Mouse (Mus musculus) forebrain, postnatal 0 days (tissue): ENCODE results near the gene Aebp2. TPM values are rescaled to one million over a fixed set of nuclear protein-coding genes. Genes with fewer than 3 reads are reported as not detected.

Experiments used
- ATAC-seq: fragments of 200-750 bp; cut with Nextera tagmentation; 2 replicates; pipeline ENCODE4 v1.8.0; 2017; ENCODE audit warnings: mild to moderate bottlenecking, moderate library complexity
- DNase-seq: peaks from one replicate; pipeline ENCODE4 v3.0.0-alpha.2; 2015
- H3K27ac ChIP-seq: fragments of 300-500 bp; sonication (generic); 2 replicates; pipeline ENCODE4 v1.5.1; 2014; ENCODE audit warnings: low read depth, mild to moderate bottlenecking, antibody characterized with exemption, low read length, moderate library complexity, mixed read lengths
- H3K27me3 ChIP-seq: fragments of 300-500 bp; sonication (generic); 2 replicates; pipeline ENCODE4 v1.6.1; 2014; ENCODE audit warnings: mild to moderate bottlenecking, low read length, mixed read lengths; ENCODE audit not compliant: insufficient read depth
- H3K36me3 ChIP-seq: fragments of 300-500 bp; sonication (generic); 2 replicates; pipeline ENCODE4 v1.6.1; 2014; ENCODE audit warnings: mild to moderate bottlenecking, moderate library complexity; ENCODE audit not compliant: insufficient read depth
- H3K4me1 ChIP-seq: fragments of 300-500 bp; sonication (generic); 2 replicates; pipeline ENCODE4 v1.6.1; 2014; ENCODE audit warnings: antibody characterized with exemption; ENCODE audit not compliant: insufficient read depth
- H3K4me2 ChIP-seq: fragments of 300-500 bp; sonication (generic); 2 replicates; pipeline ENCODE4 v1.6.1; 2014; ENCODE audit warnings: low read depth, mild to moderate bottlenecking, moderate library complexity
- H3K4me3 ChIP-seq: fragments of 300-500 bp; sonication (generic); 2 replicates; pipeline ENCODE4 v1.5.1; 2014; ENCODE audit warnings: low read depth, low read length, mixed read lengths
- H3K9ac ChIP-seq: fragments of 300-500 bp; sonication (generic); 2 replicates; pipeline ENCODE4 v1.6.1; 2014; ENCODE audit warnings: mild to moderate bottlenecking
- H3K9me3 ChIP-seq: fragments of 300-500 bp; sonication (generic); 2 replicates; pipeline ENCODE4 v1.6.1; 2016; ENCODE audit warnings: low read length
- CTCF ChIP-seq: sonication (generic); IDR thresholded peaks from 2 replicates; pipeline ENCODE4 v1.5.1; 2016; ENCODE audit warnings: antibody characterized with exemption, control low read depth, low read depth
- WGBS: fragments of 180-500 bp; shearing (Covaris S2); extraction: QIAGEN DNeasy Blood & Tissue Kit; methylation state at CpG from one replicate; pipeline ENCODE4 v1.1.7; 2014; 5-methylcytosine and 5-hydroxymethylcytosine counted together
- polyA plus RNA-seq: library from polyadenylated mRNA; unstranded; fragments of >200 nt; fragmentation: Nextera tagmentation; extraction: Ambion mirVana; gene quantifications from 2 replicates; pipeline ENCODE4 v1.2.1, GENCODE M21; 2015
- total RNA-seq: library from RNA; depleted of rRNA; stranded (reverse); fragments of >200 nt; gene quantifications from 2 replicates; pipeline ENCODE4 v1.2.3, GENCODE M21; 2014; rRNA removed

Gene Aebp2
- total and polyA plus RNA-seq, 2 experiments from 2014 or later: 4.0 to 34.6 TPM

DNA sequence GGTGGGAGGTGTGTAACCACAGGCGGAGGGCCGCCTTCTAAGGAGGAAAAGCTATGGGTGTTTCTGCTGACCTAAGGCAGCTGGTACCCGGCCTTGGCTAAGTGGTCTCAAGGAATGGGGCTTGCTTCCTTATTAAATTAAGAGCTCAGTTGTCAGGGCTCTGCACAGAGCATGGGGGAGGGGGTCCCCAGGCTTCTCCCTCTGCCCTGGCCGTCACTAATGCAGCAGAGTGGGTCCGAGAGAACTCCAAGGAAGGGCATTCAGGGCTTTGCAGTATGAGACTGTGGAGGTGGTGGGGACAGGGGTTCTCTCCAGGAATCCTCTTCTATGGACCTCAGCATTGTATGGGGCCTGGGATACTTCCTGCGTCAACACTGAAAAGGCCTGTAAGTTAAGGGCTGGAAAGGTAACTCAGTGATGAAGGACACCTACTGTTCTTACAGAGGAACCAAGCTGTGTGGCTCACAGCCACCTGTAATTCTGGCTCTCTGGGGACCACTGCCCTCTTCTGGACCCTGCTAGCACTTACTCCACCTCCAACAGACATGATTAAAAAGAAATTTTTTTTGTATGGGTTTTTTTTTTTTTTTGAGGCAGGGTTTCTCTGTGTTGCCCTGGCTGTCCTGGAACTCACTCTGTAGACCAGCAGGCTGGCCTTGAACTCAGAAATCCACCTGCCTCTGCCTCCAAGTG is 87.1 kb downstream of the Aebp2 start:
- Histone ChIP-seq H3K27me3 (no peaks in the 10 kb centered on the region), H3K4me3 (no peak overlapping the region), H3K27ac (no peak overlapping the region), H3K36me3 (no peaks in the 10 kb centered on the region), H3K9me3 (no peaks in the 10 kb centered on the region), H3K4me2 (no peak overlapping the region), H3K4me1 (no peaks in the 10 kb centered on the region), H3K9ac (no peak overlapping the region)
- WGBS: 70% methylated on average over 6 of the region's 6 CpGs
- TF ChIP-seq CTCF: peak; percentile 47
- ATAC-seq (0 out of 2 replicates have a peak, but pooled peaks have one; percentile 36), DNase-seq (no peak)

DNA sequence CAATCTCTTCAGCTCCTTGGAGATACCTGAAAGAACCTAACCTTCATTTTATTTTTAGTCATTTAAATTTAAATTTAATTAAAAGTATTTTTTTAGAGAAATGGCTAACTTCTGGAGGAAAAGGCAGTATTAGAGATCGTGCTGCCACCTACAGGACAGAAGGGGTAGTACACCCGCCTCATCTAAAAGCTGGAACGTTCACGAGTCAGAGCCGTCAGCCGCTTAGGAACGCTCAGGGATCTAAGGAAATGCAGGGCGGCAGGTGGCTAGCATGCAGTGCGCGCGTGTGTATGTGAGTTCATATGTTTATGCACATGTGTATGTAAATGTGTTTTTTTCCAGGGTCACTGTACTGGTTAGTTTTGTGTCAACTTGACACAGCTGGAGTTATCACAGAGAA is 90.3 kb downstream of the Aebp2 start:
- WGBS: 6% methylated on average over 11 of the region's 11 CpGs
- no peaks in the 10 kb centered on the region for H3K9me3 ChIP-seq
- peak; percentile 54; the same call in 1 of the 2 replicates for ATAC-seq
- no peak overlapping the region for H3K27ac ChIP-seq
- no peak overlapping the region for H3K9ac ChIP-seq
- no peaks in the 10 kb centered on the region for H3K4me1 ChIP-seq
- peak; percentile 88 for DNase-seq
- H3K36me3 ChIP-seq: no peaks in the 10 kb centered on the region
- peak; percentile 89 for TF ChIP-seq CTCF
- H3K27me3 ChIP-seq: no peaks in the 10 kb centered on the region
- H3K4me2 ChIP-seq: no peak overlapping the region
- H3K4me3 ChIP-seq: no peak overlapping the region

DNA sequence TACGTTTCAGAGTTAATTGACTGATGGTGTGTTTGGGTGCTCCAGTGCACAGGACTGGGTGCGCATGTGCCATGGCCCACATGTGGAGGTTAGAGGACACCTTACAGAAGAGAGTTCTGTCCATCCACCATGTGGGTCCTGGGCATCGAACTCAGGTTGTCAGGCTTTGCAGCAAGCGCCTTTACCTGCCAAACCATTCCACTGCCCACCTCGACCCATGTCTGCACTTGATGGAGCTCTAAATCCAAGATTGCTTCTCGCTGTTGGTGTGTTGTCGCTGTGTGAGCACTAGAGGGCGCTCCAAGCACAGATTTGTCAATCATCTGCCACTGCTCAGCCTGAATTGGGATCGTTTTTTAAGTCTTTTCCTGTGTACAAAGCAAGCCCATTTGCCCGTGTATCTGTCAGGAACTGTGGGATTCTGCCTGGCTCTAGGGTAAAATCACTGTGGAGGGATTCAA is 92.5 kb downstream of the Aebp2 start:
- DNase-seq: peak; percentile 91
- H3K27ac ChIP-seq: no peak overlapping the region
- no peaks in the 10 kb centered on the region for H3K4me1 ChIP-seq
- no peak overlapping the region for H3K9ac ChIP-seq
- H3K9me3 ChIP-seq: no peaks in the 10 kb centered on the region
- no peaks in the 10 kb centered on the region for H3K27me3 ChIP-seq
- no peak overlapping the region for H3K4me3 ChIP-seq
- H3K4me2 ChIP-seq: no peak overlapping the region
- peak; percentile 98 for TF ChIP-seq CTCF
- whole genome bisulfite sequencing: 22% methylated on average over 10 of the region's 10 CpGs
- H3K36me3 ChIP-seq: no peaks in the 10 kb centered on the region
- ATAC-seq: peak; percentile 77

DNA sequence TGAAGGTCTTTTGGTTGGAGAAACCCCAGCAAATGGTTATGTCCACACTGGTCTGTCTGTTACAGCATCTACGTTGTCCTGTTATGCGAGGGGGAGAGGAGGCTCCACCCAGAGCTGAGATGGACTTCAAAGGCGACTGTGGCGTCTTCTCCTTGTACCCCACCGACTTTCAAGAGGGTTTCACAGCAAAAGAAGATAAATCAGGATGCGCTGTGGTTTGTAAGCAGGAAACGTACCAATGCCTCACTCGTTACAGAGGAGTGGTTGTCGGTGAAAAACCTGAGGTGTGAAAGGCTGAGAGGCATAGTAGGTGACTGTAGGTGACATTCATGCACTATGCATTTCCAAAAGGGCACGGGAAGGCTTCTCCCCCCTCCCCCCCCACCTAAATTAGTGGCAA is 99.6 kb downstream of the Aebp2 start:
- Histone ChIP-seq H3K27me3 (no peaks in the 10 kb centered on the region), H3K9ac (no peak overlapping the region), H3K9me3 (no peaks in the 10 kb centered on the region), H3K27ac (no peak overlapping the region), H3K4me2 (no peak overlapping the region), H3K36me3 (no peaks in the 10 kb centered on the region), H3K4me3 (no peak overlapping the region), H3K4me1 (no peaks in the 10 kb centered on the region)
- ATAC-seq: no peak
- WGBS: 87% methylated on average over 10 of the region's 10 CpGs
- DNase-seq: no peak
- no peak for TF ChIP-seq CTCF

Other genes starting within 250 kb of the Aebp2 start
- 32.0 and 34.0 TPM in 2 replicates for gene Plekha5, start 198.6 kb upstream of the Aebp2 start, total RNA-seq
- 9.7 and 15.9 TPM in 2 replicates for gene Plekha5, start 198.6 kb upstream of the Aebp2 start, polyA plus RNA-seq
- not detected in 2 replicates for gene Gm11077, start 106.6 kb downstream of the Aebp2 start, total RNA-seq
- not detected in 2 replicates for gene Gm11077, start 106.6 kb downstream of the Aebp2 start, polyA plus RNA-seq